Comparison of ENCODE assay signal across 9 mouse cellular contexts in the genomic region with DNA sequence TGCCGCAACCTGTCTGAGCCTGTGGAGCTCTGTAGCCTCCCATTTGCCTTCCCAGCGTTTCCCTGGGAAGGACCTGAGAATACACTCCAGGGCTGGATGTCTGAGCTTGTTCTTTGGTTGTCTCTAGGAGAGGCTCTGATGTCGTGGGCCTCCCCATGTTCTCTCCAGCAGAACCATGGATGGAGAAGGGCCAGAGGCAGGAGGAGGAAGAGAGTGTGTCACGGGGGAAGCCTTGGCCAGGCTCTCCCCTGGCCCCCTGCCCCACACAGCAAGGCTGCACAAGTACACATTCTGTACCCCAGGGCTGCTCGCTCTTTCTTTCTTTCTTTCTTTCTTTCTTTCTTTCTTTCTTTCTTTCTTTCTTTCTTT.
DNase-seq lines count a peak whose midpoint lies in the region; ATAC-seq and TF ChIP-seq lines count a peak whose summit lies in the region.
"Had no signal": no experiment of that assay in that cellular context is flagged by ENCODE, and none has a peak within 500 bp of the region (broad histone marks: within the 10 kb centered on the region; RNA-seq: fewer than 3 reads in every experiment).

No protein-coding gene starts in this region.

- H3K4me2 ChIP-seq in heart, embryonic 13.5 days = no peak overlapping the region
- H3K4me2 ChIP-seq in midbrain, embryonic 14.5 days (ENCODE audit: low read length) = no peak overlapping the region

- H3K9me3 ChIP-seq in heart, embryonic 13.5 days = no peaks in the 10 kb centered on the region
- H3K9me3 ChIP-seq in midbrain, embryonic 14.5 days (ENCODE audit: control insufficient read depth, low read length) = no peaks in the 10 kb centered on the region

- H3K4me1 ChIP-seq in embryonic fibroblast, embryonic 13.5 days (ENCODE audit: control insufficient read depth, insufficient read depth, low read length) = peaks cover 23% of the 10 kb centered on the region
- H3K4me1 ChIP-seq in heart, embryonic 13.5 days = peaks cover 58% of the 10 kb centered on the region
- H3K4me1 ChIP-seq in midbrain, embryonic 14.5 days (ENCODE audit: control insufficient read depth, insufficient read depth, low read length) = peaks cover 48% of the 10 kb centered on the region

- ATAC-seq in heart, embryonic 13.5 days (ENCODE audit: extremely low read depth, insufficient number of reproducible peaks, low FRiP score, low TSS enrichment) = no peak
- ATAC-seq in midbrain, embryonic 14.5 days (ENCODE audit: low FRiP score, low TSS enrichment) = no peak
- ATAC-seq: Patski had no signal

- DNase-seq in left cerebral cortex, adult 2 months (ENCODE audit: extremely low spot score in 1 of 2, low spot score in 2 of 2) = no peak
- DNase-seq in left cerebral cortex, postnatal 10 days (ENCODE audit: extremely low spot score in 1 of 2, low spot score in 2 of 2) = no peak
- no peak for DNase-seq in midbrain, embryonic 14.5 days
- no peak for DNase-seq in adrenal gland, postnatal 4 days (ENCODE audit: low spot score in 2 of 2)
- no peak for DNase-seq in ovary, postnatal 14 days (ENCODE audit: low spot score)
- no peak for DNase-seq in kidney, adult 8-10 months

- H3K27ac ChIP-seq in left cerebral cortex, adult 2 months = peak overlapping the region; percentile 94
- peak overlapping the region; percentile 87; the same call in 1 of the 2 replicates for H3K27ac ChIP-seq in embryonic fibroblast, embryonic 13.5 days (ENCODE audit: insufficient read depth, low read length)
- peak overlapping the region; percentile 99 for H3K27ac ChIP-seq in heart, embryonic 13.5 days (replicated peaks)
- peak overlapping the region; percentile 94 for H3K27ac ChIP-seq in midbrain, embryonic 14.5 days (replicated peaks; ENCODE audit: low read depth, low read length)

- H3K27me3 ChIP-seq in heart, embryonic 13.5 days (replicated peaks) = no peaks in the 10 kb centered on the region
- H3K27me3 ChIP-seq in midbrain, embryonic 14.5 days (ENCODE audit: control insufficient read depth, insufficient read depth, low read length) = no peaks in the 10 kb centered on the region
- H3K27me3 ChIP-seq: Patski had no signal

- WGBS in heart, embryonic 13.5 days = 61% methylated on average over 5 of the region's 5 CpGs
- 73% methylated on average over 5 of the region's 5 CpGs for WGBS in midbrain, embryonic 14.5 days

- H3K4me3 ChIP-seq in left cerebral cortex, adult 2 months = no peak overlapping the region
- H3K4me3 ChIP-seq in embryonic fibroblast, embryonic 13.5 days (ENCODE audit: insufficient read depth, low read length) = no peak overlapping the region
- no peak overlapping the region for H3K4me3 ChIP-seq in heart, embryonic 13.5 days
- no peak overlapping the region for H3K4me3 ChIP-seq in midbrain, embryonic 14.5 days (replicated peaks; ENCODE audit: low read depth, low read length)

- H3K36me3 ChIP-seq in heart, embryonic 13.5 days = no peaks in the 10 kb centered on the region
- no peaks in the 10 kb centered on the region for H3K36me3 ChIP-seq in midbrain, embryonic 14.5 days (ENCODE audit: control insufficient read depth, insufficient read depth, low read length)

- intact Hi-C loops in left cerebral cortex, adult 2 months (cut with DNase I) = no loop called here
- intact Hi-C loops in left cerebral cortex, postnatal 10 days (cut with DNase I) = loop anchor here (5.0 to 10.0 kb wide), 4 partner anchors 89 to 226 kb away; no protein-coding TSS in a partner anchor

- no peak for TF ChIP-seq POLR2A in embryonic fibroblast, embryonic 13.5 days (IDR thresholded peaks at IDR 0.05; ENCODE audit: low read depth, low read length)

- H3K9ac ChIP-seq in heart, embryonic 13.5 days = peak overlapping the region; percentile 76; the same call in 1 of the 2 replicates
- H3K9ac ChIP-seq in midbrain, embryonic 14.5 days (replicated peaks; ENCODE audit: low read length) = no peak overlapping the region

- no peak for TF ChIP-seq CTCF in left cerebral cortex, adult 2 months (IDR thresholded peaks at IDR 0.05)
- no peak for TF ChIP-seq CTCF in embryonic fibroblast, embryonic 13.5 days (IDR thresholded peaks at IDR 0.05; ENCODE audit: borderline replicate concordance, insufficient read depth, low read length)
